Mouse (Mus musculus) stomach, postnatal 0 days (tissue): Measurements from ENCODE around the gene Pam16. TPM values are rescaled to one million over a fixed set of nuclear protein-coding genes. Genes with fewer than 3 reads are reported as not detected.
A peak's percentile ranks its signal among the peaks of the same experiment; 100 is the strongest.

Experiments used
- ATAC-seq: fragments of 200-750 bp; cut with Nextera tagmentation; 2 replicates; pipeline ENCODE4 v1.8.0; 2017; ENCODE audit not compliant: low FRiP score, low TSS enrichment
- DNase-seq: peaks from one replicate; pipeline ENCODE4 v3.0.0-alpha.2; 2016; ENCODE audit warnings: low spot score
- H3K27ac ChIP-seq: fragments of 300-500 bp; sonication (generic); replicated peaks from 2 replicates; pipeline ENCODE4 v1.5.1; 2014; ENCODE audit warnings: mild to moderate bottlenecking, control low read depth
- H3K27me3 ChIP-seq: fragments of 300-500 bp; sonication (generic); 2 replicates; pipeline ENCODE4 v1.6.1; 2014; ENCODE audit warnings: low read length; ENCODE audit not compliant: control insufficient read depth, insufficient read depth
- H3K36me3 ChIP-seq: fragments of 300-500 bp; sonication (generic); 2 replicates; pipeline ENCODE4 v1.6.1; 2014; ENCODE audit warnings: low read length, mixed read lengths; ENCODE audit not compliant: control insufficient read depth, insufficient read depth
- H3K4me1 ChIP-seq: fragments of 300-500 bp; sonication (generic); replicated peaks from 2 replicates; pipeline ENCODE4 v1.6.1; 2014; ENCODE audit warnings: antibody characterized with exemption; ENCODE audit not compliant: control insufficient read depth, insufficient read depth
- H3K4me2 ChIP-seq: fragments of 300-500 bp; sonication (generic); replicated peaks from 2 replicates; pipeline ENCODE4 v1.6.1; 2014; ENCODE audit warnings: low read depth, mild to moderate bottlenecking, control low read depth, moderate library complexity
- H3K4me3 ChIP-seq: fragments of 300-500 bp; sonication (generic); 2 replicates; pipeline ENCODE4 v1.5.1; 2014; ENCODE audit warnings: low read depth, low read length, control low read depth
- H3K9ac ChIP-seq: fragments of 300-500 bp; sonication (generic); 2 replicates; pipeline ENCODE4 v1.6.1; 2014; ENCODE audit warnings: mild to moderate bottlenecking, low read length, control low read depth, mixed read lengths
- H3K9me3 ChIP-seq: fragments of 300-500 bp; sonication (generic); 2 replicates; pipeline ENCODE4 v1.6.1; 2016; ENCODE audit warnings: low read length; ENCODE audit not compliant: control insufficient read depth
- CTCF ChIP-seq: IDR thresholded peaks from 2 replicates; pipeline ENCODE4 v1.5.1; 2016; ENCODE audit warnings: antibody characterized with exemption, low read depth, mild to moderate bottlenecking, moderate library complexity
- EP300 ChIP-seq: optimal IDR thresholded peaks from 2 replicates; pipeline ENCODE3; 2016; ENCODE audit warnings: antibody characterized with exemption
- WGBS: fragments of 180-500 bp; shearing (Covaris S2); extraction: QIAGEN DNeasy Blood & Tissue Kit; methylation state at CpG from one replicate; pipeline ENCODE4 v1.1.7; 2014; 5-methylcytosine and 5-hydroxymethylcytosine counted together
- polyA plus RNA-seq: library from polyadenylated mRNA; unstranded; fragments of >200 nt; fragmentation: Nextera tagmentation; extraction: Ambion mirVana; gene quantifications from 2 replicates; pipeline ENCODE4 v1.2.1, GENCODE M21; 2015

Pam16 gene
- polyA plus RNA-seq, 1 experiment from 2014 or later: 71.9 TPM

DNA sequence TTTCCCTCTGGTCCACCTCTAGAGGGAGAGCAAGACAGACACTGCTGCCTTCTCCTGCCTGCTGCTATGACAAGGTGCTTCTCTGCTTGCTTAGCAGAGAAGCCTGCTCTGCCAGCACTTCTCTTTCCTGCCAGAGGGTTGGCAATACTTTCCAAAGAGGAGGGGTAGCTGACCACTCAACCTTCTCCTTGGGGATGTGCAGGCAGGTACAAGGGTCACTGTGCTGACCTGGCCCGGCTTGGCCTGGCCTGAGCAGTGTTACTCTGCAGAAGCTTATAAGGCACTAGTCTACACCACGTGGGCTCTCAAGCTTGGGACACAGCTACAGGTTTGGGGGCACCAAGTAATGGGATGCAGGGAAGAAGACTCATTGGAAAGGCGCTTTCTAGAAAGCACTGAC lies 10.1 kb downstream of the Pam16 start:
- H3K4me3 ChIP-seq: no peak overlapping the region
- 94% methylated on average over 3 of the region's 3 CpGs for WGBS
- H3K4me2 ChIP-seq: no peak overlapping the region
- DNase-seq: no peak
- ATAC-seq: no peak
- H3K9ac ChIP-seq: no peak overlapping the region
- H3K27me3 ChIP-seq: no peaks in the 10 kb centered on the region
- H3K27ac ChIP-seq: no peak overlapping the region
- H3K4me1 ChIP-seq: no peaks in the 10 kb centered on the region
- no peaks in the 10 kb centered on the region for H3K9me3 ChIP-seq
- peaks cover 18% of the 10 kb centered on the region for H3K36me3 ChIP-seq
- TF ChIP-seq EP300 (no peak), CTCF (no peak)

DNA sequence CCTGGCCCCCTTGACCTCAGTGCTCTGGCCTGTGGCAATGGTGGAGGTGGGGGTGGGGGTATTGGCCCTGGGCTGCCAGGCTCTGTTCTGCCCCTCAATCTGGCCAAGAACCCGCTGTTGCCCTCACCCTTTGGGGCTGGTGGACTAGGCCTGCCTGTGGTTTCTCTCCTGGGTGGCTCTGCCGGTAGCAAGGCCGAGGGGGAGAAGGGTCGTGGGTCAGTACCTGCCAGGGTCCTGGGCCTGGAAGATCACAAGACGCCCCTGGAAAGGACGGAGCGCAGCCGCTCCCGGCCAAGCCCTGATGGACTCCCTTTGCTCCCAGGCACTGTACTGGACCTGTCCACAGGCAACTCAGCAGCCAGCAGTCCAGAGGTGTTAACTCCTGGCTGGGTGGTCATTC lies 11.1 kb downstream of the Pam16 start:
- no peaks in the 10 kb centered on the region for H3K4me1 ChIP-seq
- DNase-seq (no peak), ATAC-seq (peak; percentile 24; the same call in 1 of the 2 replicates)
- H3K36me3 ChIP-seq: peaks cover 18% of the 10 kb centered on the region
- H3K27ac ChIP-seq: no peak overlapping the region
- no peak overlapping the region for H3K4me2 ChIP-seq
- H3K27me3 ChIP-seq: no peaks in the 10 kb centered on the region
- WGBS: 93% methylated on average over 9 of the region's 9 CpGs
- no peak overlapping the region for H3K9ac ChIP-seq
- TF ChIP-seq EP300: no peak
- TF ChIP-seq CTCF: no peak
- no peaks in the 10 kb centered on the region for H3K9me3 ChIP-seq
- no peak overlapping the region for H3K4me3 ChIP-seq

DNA sequence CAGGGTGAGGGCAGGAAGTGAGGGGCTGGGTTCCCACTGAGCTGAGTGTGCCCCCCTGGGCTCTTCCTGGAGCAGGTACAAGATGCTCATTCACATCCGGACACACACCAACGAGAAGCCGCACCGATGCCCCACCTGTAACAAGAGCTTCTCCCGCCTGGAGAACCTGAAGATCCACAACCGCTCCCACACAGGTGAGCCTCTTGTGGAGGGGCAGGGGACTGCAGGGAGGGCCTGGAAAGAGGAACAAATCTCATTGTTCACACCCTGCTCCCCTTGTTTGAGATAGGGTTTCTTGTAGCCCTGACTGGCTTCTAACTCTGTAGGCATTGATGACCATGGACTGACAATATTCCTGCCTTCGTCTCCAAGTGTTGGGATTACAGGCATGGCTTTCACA lies 13.1 kb downstream of the Pam16 start:
- WGBS: 94% methylated on average over 7 of the region's 7 CpGs
- no peaks in the 10 kb centered on the region for H3K27me3 ChIP-seq
- H3K4me2 ChIP-seq: no peak overlapping the region
- H3K4me3 ChIP-seq: no peak overlapping the region
- no peaks in the 10 kb centered on the region for H3K9me3 ChIP-seq
- H3K4me1 ChIP-seq: peaks cover 3% of the 10 kb centered on the region; the same call in 1 of the 2 replicates
- H3K27ac ChIP-seq: no peak overlapping the region
- DNase-seq: no peak
- H3K36me3 ChIP-seq: peaks cover 16% of the 10 kb centered on the region
- peak; percentile 52 for TF ChIP-seq CTCF
- no peak for TF ChIP-seq EP300
- no peak for ATAC-seq
- no peak overlapping the region for H3K9ac ChIP-seq

DNA sequence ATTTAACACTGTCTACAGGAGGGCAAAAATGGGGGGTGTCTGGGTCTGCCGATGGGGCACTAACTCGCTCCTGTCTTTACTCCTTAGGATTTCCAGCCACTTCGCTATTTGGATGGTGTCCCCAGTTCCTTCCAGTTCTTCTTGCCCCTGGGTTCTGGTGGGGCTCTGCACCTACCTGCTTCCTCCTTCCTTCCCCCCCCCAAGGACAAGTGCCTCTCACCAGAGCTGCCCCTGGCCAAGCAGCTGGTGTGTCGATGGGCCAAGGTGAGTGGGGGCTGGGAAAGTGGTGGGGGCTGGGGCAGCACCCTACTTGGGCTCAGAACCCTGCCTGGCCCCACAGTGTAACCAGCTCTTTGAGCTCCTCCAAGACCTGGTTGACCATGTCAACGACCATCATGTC lies 13.6 kb downstream of the Pam16 start:
- H3K9me3 ChIP-seq: no peaks in the 10 kb centered on the region
- DNase-seq: no peak
- H3K36me3 ChIP-seq: peaks cover 16% of the 10 kb centered on the region
- H3K4me1 ChIP-seq: peaks cover 3% of the 10 kb centered on the region
- no peak overlapping the region for H3K27ac ChIP-seq
- TF ChIP-seq EP300: no peak
- no peak for TF ChIP-seq CTCF
- no peaks in the 10 kb centered on the region for H3K27me3 ChIP-seq
- H3K4me3 ChIP-seq: no peak overlapping the region
- no peak for ATAC-seq
- no peak overlapping the region for H3K9ac ChIP-seq
- WGBS: 87% methylated on average over 5 of the region's 5 CpGs
- H3K4me2 ChIP-seq: no peak overlapping the region

DNA sequence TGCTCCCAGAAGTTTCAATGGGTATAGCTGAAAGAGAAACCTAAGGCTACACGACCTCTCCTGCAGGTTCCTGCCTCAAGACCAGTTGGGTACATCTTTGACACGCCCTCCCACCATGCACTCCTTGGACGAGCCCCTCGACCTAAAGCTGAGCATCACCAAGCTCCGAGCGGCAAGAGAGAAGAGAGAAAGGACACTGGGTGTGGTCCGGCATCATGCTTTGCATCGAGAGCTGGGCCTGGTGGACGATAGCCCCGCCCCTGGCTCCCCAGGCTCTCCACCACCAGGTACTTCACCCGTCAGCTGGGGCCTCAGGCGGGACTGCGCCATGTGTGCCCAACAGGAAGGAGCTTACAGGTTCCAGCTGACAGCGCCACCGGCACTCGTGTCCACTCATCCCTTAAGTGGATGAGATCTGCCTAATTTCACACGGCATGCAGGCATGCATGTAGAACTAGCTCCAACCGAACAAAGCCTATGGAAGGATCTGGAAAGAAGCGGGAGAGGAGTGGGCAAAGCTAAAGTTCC lies 16.2 kb downstream of the Pam16 start:
- peaks cover 15% of the 10 kb centered on the region for H3K4me1 ChIP-seq
- H3K4me2 ChIP-seq: no peak overlapping the region
- H3K4me3 ChIP-seq: no peak overlapping the region
- no peak for TF ChIP-seq CTCF
- TF ChIP-seq EP300: no peak
- no peaks in the 10 kb centered on the region for H3K27me3 ChIP-seq
- 74% methylated on average over 19 of the region's 19 CpGs for WGBS
- ATAC-seq (no peak), DNase-seq (no peak)
- H3K9ac ChIP-seq: no peak overlapping the region
- H3K9me3 ChIP-seq: no peaks in the 10 kb centered on the region
- peaks cover 5% of the 10 kb centered on the region; the same call in 1 of the 2 replicates for H3K36me3 ChIP-seq
- no peak overlapping the region for H3K27ac ChIP-seq

DNA sequence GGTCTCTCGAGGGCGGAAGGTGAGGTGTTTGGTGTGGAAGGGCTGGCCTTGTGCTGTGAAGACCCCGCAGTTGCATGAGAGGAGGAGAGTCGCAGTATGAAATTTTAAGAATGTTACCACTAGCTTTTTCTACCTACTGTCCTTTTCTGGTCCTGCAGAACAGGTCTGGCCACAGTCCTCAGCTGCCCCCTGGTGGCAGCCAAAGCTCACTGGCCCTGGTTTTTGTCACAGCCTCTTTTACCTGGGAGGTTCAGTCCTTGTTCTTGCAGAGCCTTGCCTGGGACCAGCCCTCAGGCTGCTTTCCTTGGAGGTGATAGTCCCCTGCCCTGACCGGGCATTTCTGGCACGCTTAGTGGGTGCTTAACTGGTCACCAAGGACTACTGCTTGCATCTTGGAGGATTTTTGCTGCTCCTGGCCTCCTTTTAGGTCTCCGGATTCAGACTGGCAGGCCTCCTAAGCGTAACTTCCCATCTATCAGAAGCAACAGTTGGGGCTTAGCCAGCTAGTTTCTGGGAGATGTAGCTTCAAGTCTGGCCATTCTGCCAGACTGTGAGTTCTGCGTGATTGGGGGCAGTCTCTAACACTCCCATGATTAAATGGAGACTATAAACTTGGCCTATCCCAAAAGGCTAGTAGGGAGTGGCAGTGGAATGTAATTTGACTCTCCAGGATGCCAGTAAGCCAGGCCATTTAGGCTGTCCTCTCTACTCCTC lies 16.8 kb downstream of the Pam16 start:
- H3K4me2 ChIP-seq: no peak overlapping the region
- H3K4me1 ChIP-seq: peaks cover 17% of the 10 kb centered on the region
- peak; percentile 87 for DNase-seq

More for the DNA sequence above, 16.8 kb downstream of the Pam16 start:
- H3K27ac ChIP-seq: no peak overlapping the region
- WGBS: 35% methylated on average over 9 of the region's 9 CpGs
- H3K36me3 ChIP-seq: peaks cover 5% of the 10 kb centered on the region; the same call in 1 of the 2 replicates
- no peaks in the 10 kb centered on the region for H3K27me3 ChIP-seq
- TF ChIP-seq EP300 (no peak), CTCF (peak; percentile 98)
- no peak overlapping the region for H3K4me3 ChIP-seq
- ATAC-seq: peak; percentile 41; the same call in 1 of the 2 replicates
- no peak overlapping the region for H3K9ac ChIP-seq
- no peaks in the 10 kb centered on the region for H3K9me3 ChIP-seq
